Mouse (Mus musculus): ENCODE measurements around the gene Mettl7a3.

DNA sequence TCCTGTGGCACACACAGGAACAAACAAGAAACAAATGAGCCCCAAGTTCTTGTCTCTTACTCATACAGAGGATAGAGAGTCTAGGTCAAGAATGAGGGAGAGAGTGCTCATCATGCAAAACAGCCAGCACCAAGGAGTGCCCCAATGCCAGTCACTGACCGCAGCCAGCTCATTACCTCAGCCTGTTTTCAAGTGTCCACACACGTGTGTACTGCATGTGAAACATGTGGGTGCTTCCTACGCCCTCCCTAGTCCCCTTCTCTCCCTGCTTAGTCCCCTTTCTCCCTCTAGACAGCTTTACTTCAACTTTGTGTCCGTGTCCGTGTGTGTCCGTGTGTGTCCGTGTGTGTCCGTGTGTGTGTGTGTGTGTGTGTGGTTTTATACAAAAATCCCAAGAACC is 44.9 kb downstream of the Mettl7a3 start:
- TF ChIP-seq CTCF (IDR thresholded peaks at IDR 0.05; ENCODE audit: low read depth, low read length) (no peak), TAL1 (conservative IDR thresholded peaks at IDR 0.05; ENCODE audit: low read depth, low read length) (no peak), GATA1 (IDR thresholded peaks at IDR 0.05; ENCODE audit: borderline replicate concordance, low read length) (no peak), POLR2AphosphoS5 (IDR thresholded peaks at IDR 0.05; ENCODE audit: insufficient replicate concordance, low read depth, low read length) (no peak), GATA2 (IDR thresholded peaks at IDR 0.05; ENCODE audit: borderline replicate concordance, low read depth, low read length) (no peak)
